Mouse (Mus musculus): ENCODE results near the gene Psmb8. TPM values are rescaled to one million over a fixed set of nuclear protein-coding genes. Genes with fewer than 3 reads are reported as not detected.

Psmb8 gene
- polyA plus RNA-seq, 1 experiment from 2014 or later = 4.1 TPM

DNA sequence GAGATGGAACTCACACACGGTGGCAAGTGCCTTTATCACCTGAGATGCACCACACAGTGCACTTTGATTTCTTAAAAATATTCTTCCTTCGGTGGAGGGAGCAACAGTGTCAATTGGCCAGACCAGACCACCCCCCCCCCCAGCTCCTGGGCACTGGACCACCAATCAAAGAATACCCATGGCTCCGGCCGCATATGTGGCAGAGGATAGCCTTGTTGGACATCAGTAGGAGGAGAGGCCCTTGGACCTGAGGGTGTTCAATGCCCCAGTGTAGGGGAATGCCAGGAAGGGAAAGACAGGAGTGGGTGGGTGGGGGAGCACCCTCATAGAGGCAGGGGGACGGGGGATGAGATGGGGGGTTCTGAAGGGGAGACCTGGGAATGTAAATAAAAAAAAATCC lies 9.2 kb downstream of the Psmb8 start:
- Histone ChIP-seq H3K4me1 (ENCODE audit: control insufficient read depth, insufficient read depth, low read depth, low read length) (peaks cover 5% of the 10 kb centered on the region), H3K9ac (ENCODE audit: low read depth, low read length) (no peak overlapping the region), H3K27ac (ENCODE audit: low read depth, low read length) (no peak overlapping the region), H3K36me3 (ENCODE audit: control insufficient read depth, insufficient read depth, low read length) (no peaks in the 10 kb centered on the region), H3K9me3 (ENCODE audit: control insufficient read depth, low read length) (no peaks in the 10 kb centered on the region), H3K4me2 (ENCODE audit: low read length) (no peak overlapping the region), H3K27me3 (replicated peaks; ENCODE audit: control insufficient read depth, insufficient read depth, low read length) (peaks cover 30% of the 10 kb centered on the region), H3K4me3 (ENCODE audit: low read length) (no peak overlapping the region)
- 86% methylated on average over 5 of the region's 5 CpGs for WGBS
- no peak for ATAC-seq

- H3K36me3 ChIP-seq (ENCODE audit: control insufficient read depth, insufficient read depth, low read length) = no peaks in the 10 kb centered on the region
- H3K4me2 ChIP-seq (ENCODE audit: low read length) = no peak overlapping the region
- H3K27me3 ChIP-seq (replicated peaks; ENCODE audit: control insufficient read depth, insufficient read depth, low read length) = peaks cover 33% of the 10 kb centered on the region
These were observed 9.9 kb downstream of the Psmb8 start for GRCm38 (mm10) chr17:34207456-34207855.

DNA sequence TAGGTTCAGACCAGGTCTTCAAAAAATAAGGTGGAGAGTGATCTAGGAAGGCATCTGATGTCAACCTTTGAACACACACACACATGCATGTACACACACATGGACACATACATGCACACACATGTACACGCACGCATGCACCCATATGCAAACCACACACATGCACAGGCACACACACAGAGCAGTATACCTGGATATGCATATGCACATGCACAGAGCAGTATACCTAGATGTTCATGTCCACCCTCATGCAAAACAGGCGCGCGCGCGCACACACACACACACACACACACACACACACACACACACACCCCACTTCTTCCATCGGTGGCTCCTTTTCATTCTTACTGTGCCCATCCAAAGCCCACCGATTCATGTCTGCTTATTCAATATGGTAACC lies 10.3 kb downstream of the Psmb8 start:
- Histone ChIP-seq H3K9me3 (ENCODE audit: control insufficient read depth, low read length) (no peaks in the 10 kb centered on the region), H3K27me3 (replicated peaks; ENCODE audit: control insufficient read depth, insufficient read depth, low read length) (peaks cover 35% of the 10 kb centered on the region), H3K4me2 (ENCODE audit: low read length) (no peak overlapping the region), H3K4me3 (ENCODE audit: low read length) (no peak overlapping the region), H3K4me1 (ENCODE audit: control insufficient read depth, insufficient read depth, low read depth, low read length) (peaks cover 5% of the 10 kb centered on the region), H3K27ac (ENCODE audit: low read depth, low read length) (no peak overlapping the region), H3K9ac (ENCODE audit: low read depth, low read length) (no peak overlapping the region), H3K36me3 (ENCODE audit: control insufficient read depth, insufficient read depth, low read length) (no peaks in the 10 kb centered on the region)
- 95% methylated on average over 9 of the region's 9 CpGs for WGBS
- ATAC-seq = no peak

More at GRCm38 (mm10) chr17:34207456-34207855, 9.9 kb downstream of the Psmb8 start:
- Histone ChIP-seq H3K4me1 (ENCODE audit: control insufficient read depth, insufficient read depth, low read depth, low read length) (peaks cover 5% of the 10 kb centered on the region), H3K4me3 (ENCODE audit: low read length) (no peak overlapping the region), H3K9me3 (ENCODE audit: control insufficient read depth, low read length) (no peaks in the 10 kb centered on the region), H3K9ac (ENCODE audit: low read depth, low read length) (no peak overlapping the region), H3K27ac (ENCODE audit: low read depth, low read length) (no peak overlapping the region)
- 60% methylated on average over 3 of the region's 3 CpGs for WGBS
- no peak for ATAC-seq

DNA sequence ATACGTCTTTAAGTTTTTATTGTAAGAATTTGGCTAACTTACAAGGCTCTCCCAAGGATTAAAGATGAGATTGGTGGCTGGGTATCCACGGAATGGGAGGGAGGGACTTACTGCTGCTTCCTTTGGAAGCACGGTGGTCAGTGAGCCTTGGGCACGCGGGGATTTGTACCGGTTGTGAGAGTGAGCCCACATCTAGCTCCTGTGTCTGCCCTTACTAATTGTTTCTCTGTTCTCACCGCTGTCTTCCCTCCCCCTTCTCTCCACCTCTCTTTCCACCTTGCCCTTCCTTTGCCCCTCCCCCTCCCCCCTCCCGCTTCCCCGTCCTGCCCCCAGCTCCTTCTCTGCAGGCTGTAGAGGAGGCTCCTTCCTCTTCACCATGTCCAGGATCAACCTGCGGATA lies 10.9 kb downstream of the Psmb8 start:
- ATAC-seq = no peak
- 27% methylated on average over 10 of the region's 10 CpGs for WGBS
- H3K27me3 ChIP-seq (replicated peaks; ENCODE audit: control insufficient read depth, insufficient read depth, low read length) = peaks cover 35% of the 10 kb centered on the region

DNA sequence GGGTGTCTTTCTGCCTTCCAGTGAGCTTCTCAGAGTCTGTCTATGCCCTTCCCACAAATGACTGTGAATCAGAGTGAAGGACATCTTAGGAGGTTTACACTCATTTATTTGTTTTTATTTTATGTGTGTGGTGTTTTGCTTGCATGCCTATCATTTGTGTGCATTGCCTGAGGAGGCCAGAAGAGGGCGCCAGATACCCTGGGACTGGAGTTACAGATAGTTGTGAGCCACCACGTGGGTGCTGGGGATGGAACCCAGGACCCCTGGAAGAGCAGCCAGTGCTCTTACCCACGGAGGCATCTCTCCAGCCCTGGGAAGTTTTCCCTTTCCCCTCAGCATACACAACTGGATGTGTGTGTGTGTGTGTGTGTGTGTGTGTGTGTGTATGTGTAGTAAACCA lies 12.2 kb downstream of the Psmb8 start:
- H3K27ac ChIP-seq (ENCODE audit: low read depth, low read length) = no peak overlapping the region
- H3K9ac ChIP-seq (ENCODE audit: low read depth, low read length) = no peak overlapping the region
- no peak overlapping the region for H3K4me3 ChIP-seq (ENCODE audit: low read length)
- H3K36me3 ChIP-seq (ENCODE audit: control insufficient read depth, insufficient read depth, low read length) = no peaks in the 10 kb centered on the region
- WGBS = 52% methylated on average over 3 of the region's 3 CpGs
- H3K27me3 ChIP-seq (replicated peaks; ENCODE audit: control insufficient read depth, insufficient read depth, low read length) = peaks cover 33% of the 10 kb centered on the region
- ATAC-seq = no peak
- peaks cover 4% of the 10 kb centered on the region for H3K4me1 ChIP-seq (ENCODE audit: control insufficient read depth, insufficient read depth, low read depth, low read length)
- no peak overlapping the region for H3K4me2 ChIP-seq (ENCODE audit: low read length)
- H3K9me3 ChIP-seq (ENCODE audit: control insufficient read depth, low read length) = no peaks in the 10 kb centered on the region

More for the DNA sequence above, 10.9 kb downstream of the Psmb8 start:
- H3K27ac ChIP-seq (ENCODE audit: low read depth, low read length) = no peak overlapping the region
- H3K4me3 ChIP-seq (ENCODE audit: low read length) = no peak overlapping the region
- H3K4me2 ChIP-seq (ENCODE audit: low read length) = no peak overlapping the region
- no peaks in the 10 kb centered on the region for H3K9me3 ChIP-seq (ENCODE audit: control insufficient read depth, low read length)
- H3K4me1 ChIP-seq (ENCODE audit: control insufficient read depth, insufficient read depth, low read depth, low read length) = peaks cover 5% of the 10 kb centered on the region
- H3K36me3 ChIP-seq (ENCODE audit: control insufficient read depth, insufficient read depth, low read length) = no peaks in the 10 kb centered on the region
- H3K9ac ChIP-seq (ENCODE audit: low read depth, low read length) = no peak overlapping the region

GRCm38 (mm10) chr17:34210599-34210998 lies 13.1 kb downstream of the Psmb8 start:
- WGBS = 70% methylated on average over 3 of the region's 3 CpGs

DNA sequence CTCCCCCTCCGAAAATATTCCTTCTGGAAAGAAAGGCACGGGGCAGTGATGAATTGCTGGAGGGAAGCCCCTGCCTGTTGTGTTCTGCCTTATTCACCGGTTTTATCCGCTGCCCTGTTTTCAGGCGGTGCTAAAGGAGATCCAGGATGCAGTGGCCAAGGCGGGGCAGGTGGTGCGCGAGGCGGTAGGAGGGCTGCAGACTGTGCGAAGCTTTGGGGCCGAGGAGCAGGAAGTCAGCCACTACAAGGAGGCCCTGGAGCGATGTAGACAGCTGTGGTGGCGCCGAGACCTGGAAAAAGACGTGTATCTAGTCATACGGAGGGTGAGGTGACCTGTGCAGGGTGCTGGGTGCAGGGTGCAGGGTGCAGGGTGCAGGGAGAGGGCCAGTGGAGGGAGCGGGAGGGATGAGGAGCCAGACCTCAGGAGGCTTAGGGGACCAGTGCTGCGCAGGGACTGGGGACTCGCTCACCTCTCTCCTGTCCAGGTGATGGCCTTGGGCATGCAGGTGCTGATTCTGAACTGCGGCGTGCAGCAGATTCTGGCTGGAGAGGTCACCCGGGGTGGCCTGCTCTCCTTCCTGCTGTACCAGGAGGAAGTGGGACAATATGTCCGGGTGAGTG lies 14.3 kb downstream of the Psmb8 start:
- H3K4me2 ChIP-seq (ENCODE audit: low read length) = peak overlapping the region; percentile 24; the same call in 1 of the 2 replicates
- H3K27me3 ChIP-seq (replicated peaks; ENCODE audit: control insufficient read depth, insufficient read depth, low read length) = peaks cover 23% of the 10 kb centered on the region

More at GRCm38 (mm10) chr17:34210599-34210998, 13.1 kb downstream of the Psmb8 start:
- peaks cover 28% of the 10 kb centered on the region for H3K27me3 ChIP-seq (replicated peaks; ENCODE audit: control insufficient read depth, insufficient read depth, low read length)
- H3K9me3 ChIP-seq (ENCODE audit: control insufficient read depth, low read length) = no peaks in the 10 kb centered on the region
- no peak overlapping the region for H3K27ac ChIP-seq (ENCODE audit: low read depth, low read length)
- H3K4me1 ChIP-seq (ENCODE audit: control insufficient read depth, insufficient read depth, low read depth, low read length) = no peaks in the 10 kb centered on the region
- ATAC-seq = no peak
- H3K9ac ChIP-seq (ENCODE audit: low read depth, low read length) = no peak overlapping the region
- no peaks in the 10 kb centered on the region for H3K36me3 ChIP-seq (ENCODE audit: control insufficient read depth, insufficient read depth, low read length)
- no peak overlapping the region for H3K4me2 ChIP-seq (ENCODE audit: low read length)
- H3K4me3 ChIP-seq (ENCODE audit: low read length) = no peak overlapping the region

GRCm38 (mm10) chr17:34213936-34214335 lies 16.4 kb downstream of the Psmb8 start:
- WGBS = 47% methylated on average over 21 of the region's 21 CpGs
- peak overlapping the region; percentile 8; the same call in 1 of the 2 replicates for H3K4me3 ChIP-seq (ENCODE audit: low read length)
- H3K27ac ChIP-seq (ENCODE audit: low read depth, low read length) = no peak overlapping the region
- no peaks in the 10 kb centered on the region; the same call in 1 of the 2 replicates for H3K4me1 ChIP-seq (ENCODE audit: control insufficient read depth, insufficient read depth, low read depth, low read length)
- H3K27me3 ChIP-seq (replicated peaks; ENCODE audit: control insufficient read depth, insufficient read depth, low read length) = peaks cover 18% of the 10 kb centered on the region
- H3K36me3 ChIP-seq (ENCODE audit: control insufficient read depth, insufficient read depth, low read length) = no peaks in the 10 kb centered on the region
- no peak for ATAC-seq
- H3K9me3 ChIP-seq (ENCODE audit: control insufficient read depth, low read length) = no peaks in the 10 kb centered on the region
- peak overlapping the region; percentile 42 for H3K4me2 ChIP-seq (ENCODE audit: low read length)
- no peak overlapping the region; the same call in 1 of the 2 replicates for H3K9ac ChIP-seq (ENCODE audit: low read depth, low read length)

More for the DNA sequence above, 14.3 kb downstream of the Psmb8 start:
- no peak overlapping the region for H3K27ac ChIP-seq (ENCODE audit: low read depth, low read length)
- H3K4me3 ChIP-seq (ENCODE audit: low read length) = no peak overlapping the region
- no peak for ATAC-seq
- H3K9ac ChIP-seq (ENCODE audit: low read depth, low read length) = 0 out of 2 replicates have a peak overlapping the region, but pooled peaks have one; percentile 6
- no peaks in the 10 kb centered on the region for H3K36me3 ChIP-seq (ENCODE audit: control insufficient read depth, insufficient read depth, low read length)
- no peaks in the 10 kb centered on the region for H3K9me3 ChIP-seq (ENCODE audit: control insufficient read depth, low read length)
- 20% methylated on average over 23 of the region's 23 CpGs for WGBS
- no peaks in the 10 kb centered on the region for H3K4me1 ChIP-seq (ENCODE audit: control insufficient read depth, insufficient read depth, low read depth, low read length)

GRCm38 (mm10) chr17:34215176-34215575 lies 17.7 kb downstream of the Psmb8 start:
- H3K27ac ChIP-seq (ENCODE audit: low read depth, low read length) = no peak overlapping the region
- no peaks in the 10 kb centered on the region; the same call in 1 of the 2 replicates for H3K4me1 ChIP-seq (ENCODE audit: control insufficient read depth, insufficient read depth, low read depth, low read length)
- H3K4me2 ChIP-seq (ENCODE audit: low read length) = no peak overlapping the region
- no peaks in the 10 kb centered on the region for H3K36me3 ChIP-seq (ENCODE audit: control insufficient read depth, insufficient read depth, low read length)
- H3K9me3 ChIP-seq (ENCODE audit: control insufficient read depth, low read length) = no peaks in the 10 kb centered on the region
- no peak for ATAC-seq
- H3K9ac ChIP-seq (ENCODE audit: low read depth, low read length) = no peak overlapping the region
- no peak overlapping the region for H3K4me3 ChIP-seq (ENCODE audit: low read length)
- 91% methylated on average over 12 of the region's 12 CpGs for WGBS
- peaks cover 18% of the 10 kb centered on the region for H3K27me3 ChIP-seq (replicated peaks; ENCODE audit: control insufficient read depth, insufficient read depth, low read length)
